Mouse (Mus musculus) small intestine, adult 2 months (tissue): ENCODE results near the gene Tk1. TPM values are rescaled to one million over a fixed set of nuclear protein-coding genes. Genes with fewer than 3 reads are reported as not detected.

Source experiments
- H3K27ac ChIP-seq: fragments of 200-500 bp; 2 replicates; pipeline ENCODE4 v1.5.1; 2012; ENCODE audit warnings: low read depth, low read length, control low read depth, inconsistent platforms; ENCODE audit not compliant: insufficient read depth
- H3K27me3 ChIP-seq: fragments of 200-500 bp; 2 replicates; pipeline ENCODE4 v1.6.1; 2012; ENCODE audit warnings: mild to moderate bottlenecking, moderate library complexity, low read length, inconsistent platforms; ENCODE audit not compliant: control insufficient read depth, insufficient read depth
- H3K36me3 ChIP-seq: fragments of 200-500 bp; 2 replicates; pipeline ENCODE4 v1.6.1; 2012; ENCODE audit warnings: mild to moderate bottlenecking, low read length, control low read depth, inconsistent platforms; ENCODE audit not compliant: control insufficient read depth, insufficient read depth
- H3K4me1 ChIP-seq: fragments of 200-500 bp; 2 replicates; pipeline ENCODE4 v1.6.1; 2012; ENCODE audit warnings: low read length, inconsistent platforms, mixed read lengths; ENCODE audit not compliant: control insufficient read depth, insufficient read depth, insufficient read length
- H3K4me3 ChIP-seq: fragments of 200-500 bp; 2 replicates; pipeline ENCODE4 v1.5.1; 2012; ENCODE audit warnings: low read depth, mild to moderate bottlenecking, control low read depth, inconsistent platforms, low read length, moderate library complexity
- CTCF ChIP-seq: fragments of 200-500 bp; IDR thresholded peaks from 2 replicates; pipeline ENCODE4 v1.5.1; 2012; ENCODE audit warnings: low read depth, mild to moderate bottlenecking, control low read depth, inconsistent platforms, low read length, moderate library complexity, mixed read lengths; ENCODE audit not compliant: insufficient replicate concordance, insufficient read length; ENCODE audit errors: extremely low read depth
- POLR2A ChIP-seq: fragments of 200-500 bp; IDR thresholded peaks from 2 replicates; pipeline ENCODE4 v1.6.1; 2012; ENCODE audit warnings: low read depth, mild to moderate bottlenecking, control low read depth, inconsistent platforms, low read length, moderate library complexity
- WGBS: fragments of 180-500 bp; shearing (Covaris S2); methylation state at CpG from one replicate; pipeline ENCODE4 v1.1.7; 2018; 5-methylcytosine and 5-hydroxymethylcytosine counted together
- polyA plus RNA-seq: library from polyadenylated mRNA; depleted of rRNA; stranded (reverse); fragments of >200 nt; gene quantifications from 2 replicates; pipeline ENCODE4 v1.2.3, GENCODE M21; 2012

The Tk1 gene
- polyA plus RNA-seq, 1 experiment, result 52.2 TPM

- TF ChIP-seq CTCF (no peak), POLR2A (no peak)
- H3K36me3 ChIP-seq, result peaks cover 37% of the 10 kb centered on the region
- peaks cover 38% of the 10 kb centered on the region for H3K4me1 ChIP-seq
- H3K27me3 ChIP-seq, result no peaks in the 10 kb centered on the region
- 60% methylated on average over 6 of the region's 6 CpGs for WGBS
- peak overlapping the region; percentile 27; the same call in 1 of the 2 replicates for H3K27ac ChIP-seq
- no peak overlapping the region for H3K4me3 ChIP-seq
Observed at GRCm38 (mm10) chr11:117814704-117815366, 11.1 kb downstream of the Tk1 start.

DNA sequence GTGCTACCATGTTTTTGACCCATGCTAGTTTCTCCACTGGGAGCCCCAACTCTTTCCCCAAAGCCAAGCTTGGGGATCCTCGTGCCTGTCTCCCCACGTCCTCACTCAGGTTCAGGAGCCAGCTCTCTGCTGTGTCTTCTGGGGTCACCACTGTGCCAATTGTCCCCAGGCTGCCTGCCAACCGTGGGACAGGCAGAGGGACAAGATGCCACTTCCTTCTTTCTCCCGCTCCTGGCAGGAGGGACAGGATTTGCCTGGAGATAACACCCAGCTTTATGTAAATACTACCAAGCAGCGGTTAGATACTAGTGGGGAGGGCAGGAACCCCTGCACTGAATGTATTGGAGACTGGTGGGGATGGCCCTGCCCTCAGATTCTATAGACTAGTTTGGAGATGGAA is 12.0 kb downstream of the Tk1 start:
- 20% methylated on average over 5 of the region's 5 CpGs for WGBS
- TF ChIP-seq CTCF (no peak), POLR2A (no peak)
- Histone ChIP-seq H3K27me3 (no peaks in the 10 kb centered on the region), H3K36me3 (peaks cover 35% of the 10 kb centered on the region), H3K4me1 (peaks cover 39% of the 10 kb centered on the region), H3K4me3 (no peak overlapping the region), H3K27ac (peak overlapping the region; percentile 27)

- under 1% methylated on average over 21 of the region's 21 CpGs for WGBS
- H3K27ac ChIP-seq, result peak overlapping the region; percentile 88
- peaks cover 21% of the 10 kb centered on the region for H3K36me3 ChIP-seq
- peaks cover 25% of the 10 kb centered on the region for H3K4me1 ChIP-seq
- H3K4me3 ChIP-seq, result peak overlapping the region; percentile 92
- peak; percentile 49 for TF ChIP-seq POLR2A
- TF ChIP-seq CTCF, result peak; percentile 22; the same call in 1 of the 2 replicates
- H3K27me3 ChIP-seq, result no peaks in the 10 kb centered on the region
Observed at GRCm38 (mm10) chr11:117810401-117811046, 15.4 kb downstream of the Tk1 start.

DNA sequence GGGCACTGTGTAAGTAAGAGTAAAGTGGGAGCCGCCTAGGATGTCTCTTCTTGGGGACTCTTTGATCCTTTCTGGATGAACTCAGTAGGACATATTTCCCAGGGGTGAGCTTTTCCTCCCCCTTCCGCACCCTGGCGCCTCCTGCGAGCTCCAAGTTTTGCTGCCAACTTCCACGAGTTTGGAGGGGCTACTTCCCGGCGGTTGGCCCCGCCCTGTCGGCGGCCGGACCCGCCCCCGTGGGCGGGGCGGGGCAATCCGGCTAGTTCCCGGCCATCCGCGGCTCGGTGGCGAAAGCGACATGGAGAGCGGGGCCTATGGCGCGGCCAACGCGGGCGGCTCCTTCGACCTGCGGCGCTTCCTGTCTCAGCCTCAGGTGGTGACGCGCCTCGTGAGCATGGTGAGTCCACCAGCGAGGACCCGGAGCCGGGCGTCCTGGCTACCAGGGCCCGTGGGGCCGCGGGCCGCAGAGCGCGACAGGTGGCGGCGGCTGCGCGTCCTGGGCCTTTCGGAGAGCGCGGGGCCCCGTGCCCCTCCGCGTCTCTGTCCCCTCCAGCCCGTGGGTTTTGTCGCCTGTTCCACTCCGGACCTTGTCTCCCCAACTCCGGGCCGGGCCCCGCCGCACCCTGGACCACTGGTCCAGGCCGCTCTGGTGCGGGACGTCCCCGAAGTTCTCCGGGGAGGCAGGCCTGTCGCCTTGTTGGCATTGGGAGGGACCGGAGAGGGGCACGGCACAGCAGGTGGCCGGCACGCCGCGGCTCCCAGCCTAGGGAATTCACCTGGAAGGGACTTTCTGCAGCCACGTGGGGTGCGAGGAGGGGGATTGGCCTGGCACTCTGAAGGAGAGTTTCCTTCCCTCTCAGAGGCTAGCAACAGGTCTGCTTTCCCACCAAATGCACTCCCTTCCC is 16.2 kb downstream of the Tk1 start, which contains the start of the genes Gm20708 and Syngr2:
TSS of gene Gm20708 (plus strand) at position 262 of the 905 bp plus-strand sequence.
TSS of gene Syngr2 (plus strand) at position 262 of the 905 bp plus-strand sequence.
- Histone ChIP-seq H3K4me3 (peak within 1 kb of the TSS; percentile 92), H3K36me3 (peaks cover 17% of the 10 kb centered on the region), H3K27ac (peak within 1 kb of the TSS; percentile 88), H3K27me3 (no peaks in the 10 kb centered on the region), H3K4me1 (peaks cover 19% of the 10 kb centered on the region)
- TF ChIP-seq CTCF, result no peak
- TF ChIP-seq POLR2A, result peak; percentile 61; the same call in 1 of the 2 replicates
- WGBS, result under 1% methylated on average over 75 of the region's 75 CpGs

DNA sequence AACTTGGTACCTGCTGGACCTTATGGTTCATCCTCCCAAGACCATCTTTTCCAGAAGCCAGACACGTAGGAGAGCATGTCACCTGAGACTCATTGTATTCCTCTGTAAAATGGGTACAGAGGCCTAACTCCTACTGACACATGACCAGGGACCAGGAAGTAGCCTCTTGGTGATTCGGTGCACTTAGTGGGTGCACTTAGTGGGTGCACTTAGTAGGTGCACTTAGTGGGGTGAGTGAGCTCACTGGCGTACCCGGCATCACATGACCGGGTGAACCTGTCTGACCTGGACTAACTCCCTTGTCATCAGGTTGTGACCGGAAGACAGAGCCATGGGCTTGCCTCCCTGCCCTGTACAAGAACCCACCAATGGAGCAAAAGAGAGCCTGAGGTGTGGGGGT is 19.1 kb downstream of the Tk1 start:
- no peak overlapping the region for H3K4me3 ChIP-seq
- no peak for TF ChIP-seq POLR2A
- H3K4me1 ChIP-seq, result peaks cover 10% of the 10 kb centered on the region; the same call in 1 of the 2 replicates
- no peaks in the 10 kb centered on the region for H3K36me3 ChIP-seq
- no peaks in the 10 kb centered on the region for H3K27me3 ChIP-seq
- 91% methylated on average over 6 of the region's 6 CpGs for WGBS
- no peak overlapping the region for H3K27ac ChIP-seq

DNA sequence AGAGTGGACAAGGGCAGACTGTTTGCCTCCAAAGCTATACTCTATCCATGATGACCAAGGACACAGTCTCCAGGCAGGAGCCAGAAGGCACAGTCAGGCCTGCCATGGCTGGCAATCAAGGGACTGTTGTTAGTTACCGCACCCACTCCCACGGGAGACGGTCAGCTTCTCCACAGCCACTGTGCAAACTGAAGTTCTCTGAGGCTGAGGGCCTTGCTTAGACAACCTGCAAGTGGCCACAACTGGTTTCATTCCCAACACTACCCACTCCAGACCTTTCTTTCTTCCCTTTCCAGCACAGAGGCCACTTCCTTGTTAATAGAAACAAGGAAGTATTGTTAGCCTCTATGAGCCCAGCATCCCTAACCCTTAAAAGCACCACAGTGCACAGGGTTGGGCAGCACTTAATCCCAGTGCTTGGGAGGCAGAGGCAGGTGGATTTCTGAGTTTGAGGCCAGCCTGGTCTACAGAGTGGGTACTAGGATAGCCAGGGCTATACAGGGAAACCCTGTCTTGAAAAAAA is 22.7 kb downstream of the Tk1 start:
- 63% methylated on average over 3 of the region's 3 CpGs for WGBS
- Histone ChIP-seq H3K36me3 (no peaks in the 10 kb centered on the region), H3K4me3 (no peak overlapping the region), H3K4me1 (peaks cover 4% of the 10 kb centered on the region; the same call in 1 of the 2 replicates), H3K27me3 (no peaks in the 10 kb centered on the region), H3K27ac (no peak overlapping the region)
- TF ChIP-seq CTCF (no peak), POLR2A (no peak)
